Comparison of ENCODE assay signal across 8 mouse cellular contexts in the genomic region with DNA sequence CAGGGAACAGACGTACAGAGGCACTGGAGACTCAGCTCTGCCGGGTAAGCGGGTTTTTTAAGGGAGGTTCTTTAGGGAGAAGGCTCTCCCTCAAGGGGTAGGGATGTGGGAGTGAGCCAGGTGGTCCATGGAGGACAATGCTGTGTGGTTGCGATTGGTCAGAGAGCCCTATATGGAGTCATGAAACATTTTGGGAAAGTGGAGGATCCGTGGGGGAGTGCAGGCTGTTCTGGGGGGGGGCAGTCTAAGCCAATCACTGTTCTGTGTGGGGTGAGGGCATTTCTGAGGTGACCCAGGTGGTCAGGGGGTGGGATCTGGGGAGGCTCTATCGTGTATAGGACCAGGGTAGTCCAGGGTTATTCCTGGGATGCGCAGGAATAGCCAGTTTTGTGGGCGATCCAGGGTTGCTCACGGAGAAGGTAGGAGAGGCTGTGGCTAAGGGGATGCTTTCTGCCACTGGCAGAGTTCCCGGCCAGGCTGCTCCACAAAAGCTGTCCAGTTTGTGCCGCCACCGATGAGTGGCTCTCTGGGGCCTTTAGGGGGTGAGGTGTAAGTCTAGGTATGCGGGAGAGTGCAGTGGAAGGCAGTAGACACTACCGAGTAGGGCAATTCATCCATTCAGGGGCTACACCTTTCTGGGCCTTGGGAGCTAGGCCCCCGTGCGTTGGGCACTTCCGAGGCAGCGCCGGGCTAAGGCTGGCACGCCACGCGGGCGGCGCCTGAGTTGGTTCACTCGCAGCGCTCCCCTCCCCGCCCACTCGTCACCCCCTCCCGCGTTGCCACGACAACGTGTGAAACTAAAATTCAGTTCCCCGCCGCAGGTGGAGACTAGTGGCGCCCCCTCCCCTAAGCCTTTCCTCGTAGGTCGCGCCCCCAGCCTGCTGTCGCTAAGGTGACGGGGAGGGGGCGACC. TPM values are rescaled to one million over a fixed set of nuclear protein-coding genes. Genes with fewer than 3 reads are reported as not detected.
DNase-seq lines count a peak whose midpoint lies in the region; ATAC-seq and TF ChIP-seq lines count a peak whose summit lies in the region.

No protein-coding gene starts in this region.

- 3% methylated on average over 39 of the region's 41 CpGs for WGBS in heart, postnatal 0 days
- 3% methylated on average over 37 of the region's 41 CpGs for WGBS in liver, postnatal 0 days (ENCODE audit: insufficient replicate concordance)
- WGBS in neural tube, embryonic 13.5 days: 3% methylated on average over 35 of the region's 41 CpGs

- no peaks in the 10 kb centered on the region for H3K9me3 ChIP-seq in heart, postnatal 0 days (replicated peaks; ENCODE audit: control insufficient read depth, low read length)
- no peaks in the 10 kb centered on the region for H3K9me3 ChIP-seq in liver, postnatal 0 days (ENCODE audit: low read length)
- H3K9me3 ChIP-seq in neural tube, embryonic 13.5 days: no peaks in the 10 kb centered on the region

- TF ChIP-seq CTCF in heart, postnatal 0 days (IDR thresholded peaks at IDR 0.05; ENCODE audit: low read depth): no peak
- TF ChIP-seq CTCF in liver, postnatal 0 days (IDR thresholded peaks at IDR 0.05; ENCODE audit: low read depth): no peak

- H3K4me3 ChIP-seq in heart, postnatal 0 days (ENCODE audit: low read depth, low read length): peak overlapping the region; percentile 73
- H3K4me3 ChIP-seq in liver, postnatal 0 days (ENCODE audit: low read depth, low read length): peak overlapping the region; percentile 56
- H3K4me3 ChIP-seq in neural tube, embryonic 13.5 days: peak overlapping the region; percentile 73

- DNase-seq in kidney, adult 11 months: peak; percentile 17
- no peak for DNase-seq in kidney, adult 9 months
- DNase-seq in embryo, embryonic 11 days: peak; percentile 66
- no peak for DNase-seq in heart, postnatal 0 days (ENCODE audit: low spot score)
- DNase-seq in layer of hippocampus, adult 18-20 months (ENCODE audit: low spot score in 2 of 2): peak; percentile 81 to 87
- no peak for DNase-seq in liver, postnatal 0 days
- no peak for DNase-seq in urinary bladder, postnatal 4 days (ENCODE audit: low spot score in 2 of 2)

- H3K4me2 ChIP-seq in heart, postnatal 0 days (ENCODE audit: low read depth, low read length): peak overlapping the region; percentile 81
- H3K4me2 ChIP-seq in liver, postnatal 0 days (ENCODE audit: low read depth, low read length): peak overlapping the region; percentile 79
- H3K4me2 ChIP-seq in neural tube, embryonic 13.5 days: peak overlapping the region; percentile 93

- ATAC-seq in heart, postnatal 0 days (ENCODE audit: insufficient read depth, low read depth): peak; percentile 16
- ATAC-seq in liver, postnatal 0 days: peak; percentile 18; the same call in 1 of the 2 replicates
- ATAC-seq in neural tube, embryonic 13.5 days (ENCODE audit: low read depth): peak; percentile 33; the same call in 1 of the 2 replicates

- H3K36me3 ChIP-seq in heart, postnatal 0 days (replicated peaks; ENCODE audit: control insufficient read depth, insufficient read depth, low read length): no peaks in the 10 kb centered on the region
- no peaks in the 10 kb centered on the region for H3K36me3 ChIP-seq in liver, postnatal 0 days (replicated peaks; ENCODE audit: insufficient read depth, low read length)
- H3K36me3 ChIP-seq in neural tube, embryonic 13.5 days: peaks cover 9% of the 10 kb centered on the region

- H3K9ac ChIP-seq in heart, postnatal 0 days (replicated peaks; ENCODE audit: low read depth, low read length): peak overlapping the region; percentile 54
- peak overlapping the region; percentile 38 for H3K9ac ChIP-seq in liver, postnatal 0 days (replicated peaks)
- H3K9ac ChIP-seq in neural tube, embryonic 13.5 days: peak overlapping the region; percentile 95

- H3K27ac ChIP-seq in heart, postnatal 0 days (ENCODE audit: low read depth): peak overlapping the region; percentile 84
- peak overlapping the region; percentile 55; the same call in 1 of the 2 replicates for H3K27ac ChIP-seq in liver, postnatal 0 days (ENCODE audit: low read depth)
- H3K27ac ChIP-seq in neural tube, embryonic 13.5 days (replicated peaks): peak overlapping the region; percentile 87

- no peak for TF ChIP-seq EP300 in heart, postnatal 0 days (IDR thresholded peaks at IDR 0.05; ENCODE audit: low read depth)
- TF ChIP-seq EP300 in liver, postnatal 0 days (IDR thresholded peaks at IDR 0.05; ENCODE audit: low read depth): no peak

- peaks cover 52% of the 10 kb centered on the region for H3K27me3 ChIP-seq in heart, postnatal 0 days (ENCODE audit: control insufficient read depth, insufficient read depth, low read length)
- peaks cover 52% of the 10 kb centered on the region for H3K27me3 ChIP-seq in liver, postnatal 0 days (ENCODE audit: insufficient read depth, low read length)
- H3K27me3 ChIP-seq in neural tube, embryonic 13.5 days: peaks cover 29% of the 10 kb centered on the region

- H3K4me1 ChIP-seq in heart, postnatal 0 days (ENCODE audit: control insufficient read depth, insufficient read depth): no peaks in the 10 kb centered on the region; the same call in 1 of the 2 replicates
- H3K4me1 ChIP-seq in liver, postnatal 0 days (ENCODE audit: insufficient read depth): peaks cover 15% of the 10 kb centered on the region
- H3K4me1 ChIP-seq in neural tube, embryonic 13.5 days (replicated peaks): peaks cover 40% of the 10 kb centered on the region

RNA-seq across cellular contexts. Expression of a gene that starts 1.1 kb away (rescaled TPM):
- 17.1 and 26.5 TPM in 2 replicates for total RNA-seq in heart, postnatal 0 days (2014; rRNA removed; ENCODE audit: low replicate concordance)
- 0.81 and 1.1 TPM in 2 replicates for polyA plus RNA-seq in heart, postnatal 0 days (2015; fragmentation: Nextera tagmentation; extraction: Ambion mirVana)
- 100 to 1,000 TPM; 232 to 243 TPM for total RNA-seq in layer of hippocampus, adult 18-20 months (2021)
- polyA plus RNA-seq in liver, postnatal 0 days (2015; fragmentation: Nextera tagmentation; extraction: Ambion mirVana): 0.27 and 0.81 TPM in 2 replicates
- 6.5 and 8.0 TPM in 2 replicates for polyA plus RNA-seq in neural tube, embryonic 13.5 days (2015; fragmentation: Nextera tagmentation; extraction: Ambion mirVana)

RNA-seq across cellular contexts. Expression of a gene that starts 21.1 kb away (rescaled TPM):
- total RNA-seq in heart, postnatal 0 days (2014; rRNA removed; ENCODE audit: low replicate concordance): 14.1 and 17.6 TPM in 2 replicates
- 10.4 and 12.7 TPM in 2 replicates for polyA plus RNA-seq in heart, postnatal 0 days (2015; fragmentation: Nextera tagmentation; extraction: Ambion mirVana)
- total RNA-seq in layer of hippocampus, adult 18-20 months (2021): 10 to 100 TPM; 28.1 to 29.6 TPM
- polyA plus RNA-seq in liver, postnatal 0 days (2015; fragmentation: Nextera tagmentation; extraction: Ambion mirVana): 4.7 and 5.5 TPM in 2 replicates
- polyA plus RNA-seq in neural tube, embryonic 13.5 days (2015; fragmentation: Nextera tagmentation; extraction: Ambion mirVana): 18.4 and 19.1 TPM in 2 replicates

RNA-seq across cellular contexts. Expression of a gene that starts 44.6 kb away (rescaled TPM):
- 0.84 TPM in 1 of 2 replicates, not detected in the other for total RNA-seq in heart, postnatal 0 days (2014; rRNA removed; ENCODE audit: low replicate concordance)
- 0.15 and 0.23 TPM in 2 replicates for polyA plus RNA-seq in heart, postnatal 0 days (2015; fragmentation: Nextera tagmentation; extraction: Ambion mirVana)
- 100 to 1,000 TPM; 266 to 269 TPM for total RNA-seq in layer of hippocampus, adult 18-20 months (2021)
- not detected in 2 replicates for polyA plus RNA-seq in liver, postnatal 0 days (2015; fragmentation: Nextera tagmentation; extraction: Ambion mirVana)
- 77.3 and 78.0 TPM in 2 replicates for polyA plus RNA-seq in neural tube, embryonic 13.5 days (2015; fragmentation: Nextera tagmentation; extraction: Ambion mirVana)

Comparison
In these comparisons a context has a peak if more than half of its experiments do, and no peak if none do; other contexts are left out.
1. DNase-seq: peak in kidney, adult 11 months (single experiment), embryo, embryonic 11 days (single experiment) and layer of hippocampus, adult 18-20 months (2 of 2); none in kidney, adult 9 months (single experiment), heart, postnatal 0 days (single experiment), liver, postnatal 0 days (single experiment) and urinary bladder, postnatal 4 days (0 of 2).
2. H3K9ac ChIP-seq: peak in every context shown above with its lines; median percentile 95 in neural tube, embryonic 13.5 days; 54 in heart, postnatal 0 days; 38 in liver, postnatal 0 days.
3. RNA of a gene that starts 44.6 kb away (polyA plus RNA-seq): 77.3 to 78.0 TPM in neural tube, embryonic 13.5 days; 0.15 to 0.23 TPM in heart, postnatal 0 days and not detected in liver, postnatal 0 days; every median in the first group is over 10 times any median in the second.
4. Peak in every context shown above with its lines, with median percentiles within 50 percentile points of each other: ATAC-seq, H3K27ac ChIP-seq, H3K4me2 ChIP-seq and H3K4me3 ChIP-seq.